Mouse (Mus musculus) hindbrain, embryonic 12.5 days (tissue): ENCODE data around the gene Thap2. TPM values are rescaled to one million over a fixed set of nuclear protein-coding genes. Genes with fewer than 3 reads are reported as not detected.

Experiments
- ATAC-seq: fragments of 200-750 bp; cut with Nextera tagmentation; 2 replicates; pipeline ENCODE4 v1.8.0; 2017; ENCODE audit warnings: moderate TSS enrichment; ENCODE audit not compliant: low FRiP score
- H3K27ac ChIP-seq: fragments of 300-500 bp; sonication (generic); 2 replicates; pipeline ENCODE4 v1.5.1; 2016; ENCODE audit warnings: mild to moderate bottlenecking
- H3K27me3 ChIP-seq: fragments of 300-500 bp; sonication (generic); 2 replicates; pipeline ENCODE4 v1.6.1; 2016; ENCODE audit warnings: mild to moderate bottlenecking
- H3K36me3 ChIP-seq: fragments of 300-500 bp; sonication (generic); 2 replicates; pipeline ENCODE4 v1.6.1; 2016; ENCODE audit warnings: mild to moderate bottlenecking
- H3K4me1 ChIP-seq: fragments of 300-500 bp; sonication (generic); 2 replicates; pipeline ENCODE4 v1.6.1; 2016
- H3K4me2 ChIP-seq: fragments of 300-500 bp; sonication (generic); replicated peaks from 2 replicates; pipeline ENCODE4 v1.6.1; 2016; ENCODE audit warnings: mild to moderate bottlenecking
- H3K4me3 ChIP-seq: fragments of 300-500 bp; sonication (generic); 2 replicates; pipeline ENCODE4 v1.5.1; 2016; ENCODE audit warnings: mild to moderate bottlenecking
- H3K9ac ChIP-seq: fragments of 300-500 bp; sonication (generic); 2 replicates; pipeline ENCODE4 v1.6.1; 2016; ENCODE audit warnings: mild to moderate bottlenecking, moderate library complexity
- H3K9me3 ChIP-seq: fragments of 300-500 bp; sonication (generic); replicated peaks from 2 replicates; pipeline ENCODE4 v1.6.1; 2016; ENCODE audit warnings: mild to moderate bottlenecking
- WGBS: fragments of 180-500 bp; shearing (Covaris S2); methylation state at CpG from one replicate; pipeline ENCODE4 v1.1.7; 2016; 5-methylcytosine and 5-hydroxymethylcytosine counted together
- polyA plus RNA-seq: library from polyadenylated mRNA; unstranded; fragments of >200 nt; fragmentation: Nextera tagmentation; extraction: Ambion mirVana; gene quantifications from 2 replicates; pipeline ENCODE4 v1.2.1, GENCODE M21; 2016

Gene Thap2
- polyA plus RNA-seq, 1 experiment from 2014 or later: 38.5 TPM

- Histone ChIP-seq H3K4me2 (no peak overlapping the region), H3K27ac (no peak overlapping the region), H3K4me1 (0 out of 2 replicates have a peak, but pooled peaks cover under 1% of the 10 kb centered on the region), H3K4me3 (no peak overlapping the region), H3K36me3 (no peaks in the 10 kb centered on the region), H3K9me3 (no peaks in the 10 kb centered on the region), H3K9ac (no peak overlapping the region), H3K27me3 (no peaks in the 10 kb centered on the region)
- ATAC-seq: no peak
- 69% methylated on average over 5 of the region's 5 CpGs for whole genome bisulfite sequencing
Observed at GRCm38 (mm10) chr10:115321317-115322035, 62.8 kb downstream of the Thap2 start.

Other genes starting within 250 kb of the Thap2 start
- gene Tph2, start 199.4 kb downstream of the Thap2 start, polyA plus RNA-seq: 2.8 and 3.8 TPM in 2 replicates
- gene Tbc1d15, start 133.0 kb downstream of the Thap2 start, polyA plus RNA-seq: 41.7 and 46.3 TPM in 2 replicates
- gene Rab21, start 68.8 kb downstream of the Thap2 start, polyA plus RNA-seq: 6.8 and 8.0 TPM in 2 replicates
- gene Tmem19, start 21.9 kb downstream of the Thap2 start, polyA plus RNA-seq: 41.9 and 44.6 TPM in 2 replicates
- gene Zfc3h1, start 516 bp upstream of the Thap2 start, polyA plus RNA-seq: 26.3 and 28.2 TPM in 2 replicates
- 0.70 and 0.72 TPM in 2 replicates for gene A930009A15Rik, start 185.5 kb upstream of the Thap2 start, polyA plus RNA-seq
- gene Lgr5, start 203.3 kb upstream of the Thap2 start, polyA plus RNA-seq: 7.9 and 8.1 TPM in 2 replicates